Mouse (Mus musculus): ENCODE measurements at regions not wholly inside any gene's neighbourhood (a gene's known extent, or its start where the extent isn't known, plus 50 kb on each side); places are given as distances from the start of the nearest gene placed in this dataset.

DNA sequence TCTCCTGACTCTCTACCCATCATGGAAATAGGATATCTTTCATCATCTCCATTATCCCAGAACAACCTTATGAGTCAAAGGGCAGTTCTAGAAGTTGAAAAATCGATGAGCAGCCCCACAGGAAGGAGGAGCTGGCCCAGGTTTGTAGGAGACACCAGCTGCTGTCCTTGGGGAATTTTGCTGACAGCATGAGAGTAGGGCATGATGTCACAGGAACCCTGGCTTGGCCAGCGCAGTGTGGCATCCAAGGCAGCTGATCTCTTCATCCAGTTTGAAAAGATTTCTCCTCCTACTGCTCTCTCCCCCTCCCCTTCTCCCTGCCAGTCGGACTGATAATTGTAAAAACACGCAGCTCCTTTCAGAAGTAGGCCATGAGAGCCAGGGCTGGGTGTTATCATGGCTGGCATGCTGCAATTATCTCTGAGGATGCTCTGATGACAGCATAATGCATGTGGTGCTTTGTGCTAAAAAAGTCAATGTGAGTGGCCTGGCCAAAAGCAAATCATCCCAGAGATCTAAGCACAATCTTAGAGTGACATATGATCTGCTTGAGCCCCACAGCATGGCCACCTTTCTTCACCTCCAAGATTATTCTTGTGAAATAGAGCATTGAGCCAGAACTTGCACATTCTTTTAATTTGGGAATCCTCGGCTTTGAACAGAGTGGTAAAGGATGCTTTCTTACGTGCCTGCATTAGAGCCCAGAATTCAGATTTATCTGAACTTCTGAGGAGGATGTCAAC, 54.2 kb downstream of the Gjd2 start:
- no peak for ATAC-seq

DNA sequence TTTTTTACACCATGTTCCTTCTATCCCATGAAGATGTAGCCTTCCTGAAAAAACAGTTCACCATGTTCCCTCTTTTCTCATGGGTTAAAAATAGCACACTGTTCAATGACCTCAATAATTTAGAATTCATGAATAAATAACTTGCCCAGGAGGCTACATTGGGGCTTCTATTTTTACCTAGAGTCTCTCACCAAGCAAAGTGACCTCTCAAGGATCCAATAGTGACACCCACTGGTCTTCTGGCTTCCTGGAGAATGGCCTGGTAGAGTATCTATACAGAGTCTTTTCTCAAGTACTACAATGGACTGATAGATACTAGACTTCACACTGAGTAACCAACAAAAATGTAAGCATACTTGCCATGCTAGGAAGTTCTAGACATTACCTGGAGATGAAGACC, 60.9 kb downstream of the Gjd2 start:
- no peak for ATAC-seq

DNA sequence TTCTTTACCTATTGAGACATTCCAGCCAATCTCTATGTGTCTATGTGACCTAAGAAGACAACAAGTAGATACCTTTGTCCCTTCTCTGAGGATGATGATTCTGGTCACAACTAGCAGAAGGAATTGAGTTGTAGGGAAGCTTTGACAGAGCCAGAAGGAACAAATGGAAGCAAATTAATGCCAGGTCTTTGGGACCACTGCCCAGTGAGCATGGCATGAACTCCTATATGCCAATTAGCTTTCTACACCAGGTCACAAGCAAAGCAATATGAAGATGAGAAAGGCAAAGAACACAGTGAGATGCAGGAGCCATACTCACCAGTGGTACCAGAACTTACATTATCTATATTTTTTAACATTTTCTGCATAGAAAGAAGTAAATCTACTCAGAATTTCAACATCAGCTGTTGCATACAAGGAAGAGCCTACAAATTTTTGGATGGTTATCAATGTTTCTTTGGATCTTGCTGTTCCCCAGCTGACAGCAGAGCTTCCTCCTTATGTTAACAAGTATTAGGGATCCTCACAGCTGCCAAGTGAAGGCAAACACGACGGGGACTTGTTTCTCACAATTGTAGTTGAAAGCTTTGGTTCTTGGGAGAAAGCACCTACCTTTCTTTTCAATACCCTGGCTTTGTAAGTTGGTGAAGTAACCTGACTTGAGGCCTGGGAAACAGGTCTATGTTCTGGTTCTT, 64.0 kb downstream of the Gjd2 start:
- no peak for ATAC-seq

DNA sequence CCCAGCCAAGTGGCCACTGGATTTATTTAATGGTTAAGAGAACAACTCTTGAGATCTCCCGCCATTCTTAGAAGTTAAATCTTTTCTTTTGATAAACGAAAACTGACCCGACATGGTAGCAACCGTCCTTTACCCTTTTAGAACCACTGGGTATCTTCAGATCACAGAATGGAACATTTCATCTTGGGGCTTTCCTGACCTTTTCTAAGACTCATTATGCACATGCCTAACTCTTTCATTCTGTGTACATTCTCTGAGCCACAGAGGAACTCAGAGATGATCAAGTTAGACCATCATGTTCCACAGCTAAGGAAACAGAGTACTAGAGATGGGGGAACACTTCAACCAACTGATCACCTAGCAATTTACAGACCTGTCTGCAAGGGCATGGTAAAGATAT, 81.7 kb downstream of the Gjd2 start:
- ATAC-seq: peak; percentile 77

DNA sequence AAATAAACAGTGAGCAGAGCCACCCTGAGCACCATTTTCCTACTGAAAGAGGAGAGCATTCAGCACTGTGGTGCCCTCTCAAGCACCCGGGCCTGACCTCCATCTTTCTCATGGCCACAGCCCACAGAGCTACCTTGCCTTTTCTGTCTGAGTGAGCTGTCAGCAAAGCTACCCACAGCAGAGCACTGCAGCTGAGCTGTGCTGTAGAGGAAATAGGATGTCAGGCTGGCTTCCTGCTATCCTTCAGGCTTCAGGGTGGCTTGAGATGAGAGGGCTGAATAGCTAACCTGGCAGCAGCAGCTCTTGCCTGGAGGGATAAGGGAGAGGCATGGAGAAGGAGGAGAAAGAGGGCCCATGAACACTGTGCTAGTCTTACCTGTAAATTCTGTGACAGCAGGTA, 82.5 kb downstream of the Gjd2 start:
- peak; percentile 66 for ATAC-seq

DNA sequence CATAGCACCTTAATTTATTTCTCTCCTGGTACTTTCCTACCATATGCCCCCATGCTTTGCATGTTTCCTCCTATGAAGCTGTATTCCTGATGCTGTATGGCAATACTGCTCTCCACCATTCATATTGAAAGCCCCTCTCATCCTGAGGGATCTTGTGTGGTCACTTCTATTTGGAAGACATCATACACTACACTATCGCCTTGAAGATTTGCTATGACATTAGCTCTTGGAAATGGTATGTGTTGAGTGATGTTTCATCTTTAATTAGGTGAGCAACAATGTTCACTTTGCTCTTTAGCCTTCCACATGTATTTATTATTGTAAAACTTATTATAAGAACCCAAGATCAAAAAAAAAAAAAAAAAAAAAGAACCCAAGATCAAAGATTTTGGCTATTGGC, 81.2 kb upstream of the Arhgap11a start:
- no peak for ATAC-seq

DNA sequence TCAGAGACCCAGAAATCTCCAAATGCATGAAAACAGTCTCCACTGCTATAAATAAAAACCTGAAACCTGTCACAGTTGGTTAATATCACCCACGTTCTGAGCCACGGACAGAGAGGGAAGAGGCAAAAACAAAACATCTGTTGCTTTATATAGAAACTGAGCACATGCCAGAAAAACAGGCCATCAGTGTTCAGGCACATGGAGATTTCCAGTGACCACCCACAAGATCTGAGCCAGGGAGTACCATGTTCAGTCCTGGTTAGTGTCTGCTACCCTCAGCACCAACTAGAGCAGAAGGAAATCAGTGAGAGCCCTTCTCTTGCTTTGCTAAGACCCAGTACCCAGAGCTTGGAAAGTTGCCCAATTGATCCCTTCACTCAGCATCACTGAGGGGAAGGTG, 75.7 kb upstream of the Arhgap11a start:
- ATAC-seq: no peak

DNA sequence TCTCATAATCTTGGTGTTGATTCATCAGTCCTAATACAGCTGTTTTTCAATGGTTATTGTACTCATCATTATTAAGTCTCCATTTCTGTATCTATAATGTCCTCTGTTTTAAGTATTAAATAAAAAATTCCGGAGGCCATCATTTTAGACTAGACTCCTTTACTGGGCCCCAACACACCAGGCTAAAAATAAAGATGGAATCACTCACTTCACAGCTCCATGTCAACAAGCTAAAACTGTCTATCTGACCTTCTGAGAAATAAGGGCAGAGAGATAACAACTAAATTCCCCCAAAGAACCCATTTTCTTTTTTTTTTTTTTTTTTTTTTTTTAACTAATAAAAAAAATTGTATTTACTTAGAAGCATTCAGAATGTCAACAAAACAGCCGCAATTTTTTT, 70.5 kb upstream of the Arhgap11a start:
- no peak for ATAC-seq

DNA sequence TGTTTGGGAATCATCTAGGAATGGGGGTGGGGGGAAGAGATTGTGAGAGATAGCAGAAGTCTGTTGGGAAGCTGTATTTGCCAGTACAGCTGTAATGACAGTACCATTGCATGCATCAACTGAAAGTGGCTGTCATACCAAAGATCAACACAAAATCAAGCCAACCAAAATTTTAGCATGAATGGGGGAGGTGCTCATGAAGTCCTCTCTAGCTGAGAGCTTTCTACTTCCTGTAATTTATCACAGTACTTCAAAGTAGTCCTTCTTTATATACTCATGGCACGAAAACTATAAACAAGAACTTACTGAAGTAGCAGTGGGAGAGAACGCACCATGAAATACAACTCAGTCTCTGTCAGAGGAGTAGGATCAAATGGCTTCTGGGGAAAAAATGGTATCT, 65.8 kb upstream of the Arhgap11a start:
- ATAC-seq: peak; percentile 87

DNA sequence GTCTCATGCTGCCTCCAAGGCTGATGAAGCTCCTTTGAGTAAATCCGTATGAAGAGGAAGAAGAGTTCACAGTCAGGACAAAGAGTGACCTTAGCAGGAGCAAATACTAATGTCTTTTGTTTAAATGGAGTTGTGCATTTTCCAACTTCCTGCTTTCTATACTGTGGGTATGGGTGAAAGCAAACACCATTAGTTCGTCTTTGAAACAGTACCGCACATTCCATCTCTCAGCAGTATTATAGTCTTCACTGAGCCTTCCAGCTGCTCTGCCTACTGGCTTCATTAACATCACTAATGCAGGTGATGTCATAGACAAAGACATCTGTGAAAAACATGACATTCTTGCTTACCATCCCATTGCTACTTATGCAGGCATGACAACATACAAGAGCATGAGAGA, 62.7 kb upstream of the Arhgap11a start:
- no peak for ATAC-seq

DNA sequence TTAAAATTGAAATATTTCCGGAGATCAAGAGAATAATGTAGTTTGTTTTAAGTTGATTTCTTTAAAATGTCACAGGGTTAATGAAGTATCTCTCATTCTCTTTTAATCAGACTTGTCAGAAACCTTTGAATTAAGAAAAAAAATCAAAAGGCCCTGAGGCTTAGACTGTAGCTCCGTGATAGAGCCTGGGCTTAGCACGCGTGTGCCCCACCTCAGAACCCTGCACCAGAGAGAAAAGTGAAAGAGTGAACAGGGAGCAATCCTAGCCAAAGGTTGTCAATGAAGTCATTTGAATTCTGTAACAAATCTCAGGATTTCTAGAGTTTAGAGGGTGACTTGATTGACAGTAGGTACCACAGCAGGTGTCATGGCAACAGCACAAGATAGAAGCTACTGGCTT, 61.0 kb upstream of the Arhgap11a start:
- no peak for ATAC-seq

DNA sequence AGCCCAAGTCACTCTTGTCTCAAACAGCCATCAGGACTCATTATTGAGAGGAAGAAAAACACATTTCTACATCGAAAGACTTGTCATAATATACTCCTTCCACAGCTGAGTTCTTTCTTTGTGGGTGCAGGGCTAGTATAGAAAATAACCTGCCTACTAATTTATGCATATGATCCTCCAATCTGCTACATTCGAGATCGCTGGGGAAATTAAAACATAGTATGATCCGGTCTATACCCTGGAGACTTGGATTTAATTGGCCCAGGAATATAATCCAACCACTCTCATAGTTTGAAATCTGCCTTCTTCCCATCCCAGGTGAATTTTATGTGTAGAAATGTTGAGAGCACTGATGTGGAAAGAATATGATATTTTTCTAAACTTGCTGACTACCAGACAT, 60.2 kb upstream of the Arhgap11a start:
- ATAC-seq: no peak

DNA sequence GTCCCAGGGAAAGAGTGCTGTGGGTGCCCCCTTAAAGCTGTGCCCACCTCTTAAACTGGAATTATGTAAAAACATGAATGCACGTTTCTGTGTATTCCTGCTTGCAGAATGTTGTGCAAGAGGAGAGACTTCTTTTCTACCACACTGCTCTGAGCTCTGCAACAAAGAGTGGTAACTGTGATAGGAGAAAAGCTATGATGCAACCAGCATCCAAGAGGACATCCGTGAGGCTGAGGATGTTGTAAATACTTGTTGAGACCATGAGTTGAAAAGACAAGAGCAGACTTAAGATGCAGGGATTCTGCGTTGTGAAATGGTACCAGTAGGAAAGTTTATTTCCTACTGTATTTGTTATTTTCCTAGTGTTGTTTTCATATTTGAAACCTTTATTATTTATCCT, 56.0 kb upstream of the Arhgap11a start:
- ATAC-seq: peak; percentile 53

DNA sequence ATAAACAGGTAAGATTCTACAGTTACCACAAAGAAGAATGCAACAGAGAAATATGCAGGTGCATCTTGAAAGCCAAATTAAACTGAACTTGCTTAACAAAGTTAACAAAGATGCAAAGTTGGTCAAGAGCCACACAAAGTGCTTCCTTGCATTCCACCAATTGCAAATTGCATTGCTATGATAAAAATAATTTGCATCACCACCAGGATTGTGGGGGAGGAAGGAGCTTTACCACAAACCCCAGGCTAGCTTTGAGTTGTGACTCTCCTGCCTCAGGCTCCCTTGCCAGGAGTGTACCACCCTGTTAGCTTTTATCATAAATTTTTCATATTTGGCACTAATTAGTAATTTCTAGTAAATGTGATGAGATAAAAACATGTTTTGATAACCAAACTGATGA, 55.4 kb upstream of the Arhgap11a start:
- no peak for ATAC-seq

DNA sequence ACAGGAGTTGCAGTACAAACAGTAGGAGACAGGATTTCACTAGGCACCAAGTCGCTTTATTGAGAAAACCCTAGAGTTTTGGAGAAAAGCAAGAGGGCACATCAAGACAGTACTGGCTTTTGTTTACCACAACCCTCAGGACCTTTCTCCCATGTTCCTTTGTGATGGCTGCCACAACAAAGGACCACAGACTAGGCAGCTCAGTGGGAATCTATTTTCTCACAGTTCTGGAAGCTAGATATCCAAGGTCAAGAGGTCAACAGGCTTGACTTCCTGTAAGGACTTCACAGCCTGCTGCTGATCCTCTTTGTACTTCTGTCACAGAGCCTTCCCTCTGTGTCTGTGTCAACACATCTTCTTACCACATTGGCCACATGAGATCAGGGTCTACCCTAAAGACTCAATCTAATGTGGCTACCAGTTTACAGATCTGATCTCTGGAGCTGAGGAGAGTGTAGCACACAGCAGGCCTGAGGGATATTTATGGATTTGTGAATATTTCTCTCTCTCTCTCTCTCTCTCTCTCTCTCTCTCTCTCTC, 54.6 kb upstream of the Arhgap11a start:
- no peak for ATAC-seq

DNA sequence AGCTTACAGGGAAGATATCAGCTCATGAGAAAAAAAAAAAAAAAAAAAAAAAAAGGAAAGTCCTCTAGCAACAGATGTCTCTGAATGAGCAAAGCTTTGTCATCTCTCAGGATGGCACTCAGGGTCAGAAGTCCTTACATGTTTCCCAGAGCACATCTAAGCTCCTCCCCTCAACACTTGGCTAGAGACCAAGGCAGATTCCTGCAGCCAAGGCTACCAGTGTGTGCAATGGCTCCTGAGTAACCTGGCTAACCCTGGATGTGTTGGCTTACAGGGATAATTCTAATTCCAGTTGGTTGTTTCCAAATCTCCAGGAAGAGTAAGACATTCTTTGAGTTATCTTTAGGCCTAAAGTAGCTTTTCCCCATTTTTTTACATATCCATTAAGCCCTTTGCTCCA, 53.9 kb upstream of the Arhgap11a start:
- ATAC-seq: no peak

DNA sequence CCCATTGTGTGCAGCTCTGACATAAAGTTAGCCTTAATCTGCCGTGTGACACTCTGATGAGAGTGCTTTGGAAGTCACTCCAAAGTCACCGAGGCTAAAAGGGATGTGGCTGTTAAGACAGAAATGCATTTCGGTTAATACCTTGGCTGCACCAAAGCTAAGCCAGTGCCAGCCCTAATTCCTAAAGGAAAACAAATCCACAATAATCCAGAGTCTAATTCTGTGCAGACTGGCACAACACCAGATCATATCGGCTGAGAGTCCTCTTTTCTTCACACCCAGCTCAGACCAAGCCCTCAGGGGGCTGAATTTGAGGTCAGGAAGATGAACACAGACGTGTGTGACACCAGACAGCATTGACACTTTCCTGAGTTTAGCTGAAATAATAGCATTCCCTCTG, 52.0 kb upstream of the Arhgap11a start:
- no peak for ATAC-seq

DNA sequence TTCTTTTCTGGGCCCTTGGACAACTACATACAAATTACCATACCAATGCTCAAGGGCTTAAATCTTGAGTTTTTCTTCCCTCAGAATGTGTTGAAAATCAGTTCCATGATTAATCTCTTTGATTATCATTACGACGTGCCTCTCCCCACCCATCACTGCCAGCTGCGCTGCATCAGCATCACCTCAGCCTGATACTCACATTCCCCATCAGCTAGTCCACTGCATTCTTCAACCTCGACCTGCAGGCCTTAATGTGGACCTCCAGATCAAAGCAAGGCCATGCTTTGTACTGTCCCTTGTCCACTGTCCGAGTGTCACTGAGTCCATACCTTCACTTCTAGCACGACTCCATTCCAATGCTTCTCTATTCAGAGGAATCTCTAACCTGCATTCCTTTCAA, 50.3 kb upstream of the Arhgap11a start:
- no peak for ATAC-seq

Data from CD4-positive, CD25-positive, alpha-beta regulatory T cell, adult 4 months (primary cell).